Mouse (Mus musculus) embryonic facial prominence, embryonic 14.5 days (tissue): Measurements from ENCODE around the gene Odam. TPM values are rescaled to one million over a fixed set of nuclear protein-coding genes. Genes with fewer than 3 reads are reported as not detected.

Experiments
- ATAC-seq: fragments of 200-750 bp; cut with Nextera tagmentation; 2 replicates; pipeline ENCODE4 v1.8.0; 2017; ENCODE audit warnings: low read depth, moderate number of reproducible peaks, moderate TSS enrichment
- DNase-seq: peaks from one replicate; pipeline ENCODE4 v3.0.0-alpha.2; 2015; ENCODE audit warnings: low spot score
- H3K27ac ChIP-seq: fragments of 300-500 bp; sonication (generic); replicated peaks from 2 replicates; pipeline ENCODE4 v1.5.1; 2014; ENCODE audit warnings: low read depth, mild to moderate bottlenecking, low read length, moderate library complexity
- H3K27me3 ChIP-seq: fragments of 300-500 bp; sonication (generic); replicated peaks from 2 replicates; pipeline ENCODE4 v1.6.1; 2014; ENCODE audit warnings: low read length; ENCODE audit not compliant: control insufficient read depth, insufficient read depth
- H3K36me3 ChIP-seq: fragments of 300-500 bp; sonication (generic); 2 replicates; pipeline ENCODE4 v1.6.1; 2014; ENCODE audit warnings: low read length, mixed read lengths; ENCODE audit not compliant: control insufficient read depth, insufficient read depth
- H3K4me1 ChIP-seq: fragments of 300-500 bp; sonication (generic); 2 replicates; pipeline ENCODE4 v1.6.1; 2014; ENCODE audit warnings: antibody characterized with exemption, low read length; ENCODE audit not compliant: control insufficient read depth, insufficient read depth
- H3K4me2 ChIP-seq: fragments of 300-500 bp; sonication (generic); 2 replicates; pipeline ENCODE4 v1.6.1; 2014; ENCODE audit warnings: low read depth, mild to moderate bottlenecking, low read length, moderate library complexity, mixed read lengths
- H3K4me3 ChIP-seq: fragments of 300-500 bp; sonication (generic); 2 replicates; pipeline ENCODE4 v1.5.1; 2014; ENCODE audit warnings: low read depth, mild to moderate bottlenecking, low read length
- H3K9ac ChIP-seq: fragments of 300-500 bp; sonication (generic); 2 replicates; pipeline ENCODE4 v1.6.1; 2014; ENCODE audit warnings: low read depth, mild to moderate bottlenecking, low read length, moderate library complexity, mixed read lengths
- H3K9me3 ChIP-seq: fragments of 300-500 bp; sonication (generic); 2 replicates; pipeline ENCODE4 v1.6.1; 2016; ENCODE audit warnings: low read length; ENCODE audit not compliant: control insufficient read depth
- WGBS: fragments of 180-500 bp; shearing (Covaris S2); extraction: QIAGEN DNeasy Blood & Tissue Kit; methylation state at CpG from one replicate; pipeline ENCODE4 v1.1.7; 2014; 5-methylcytosine and 5-hydroxymethylcytosine counted together
- polyA plus RNA-seq: library from polyadenylated mRNA; unstranded; fragments of >200 nt; fragmentation: Nextera tagmentation; extraction: Ambion mirVana; gene quantifications from 2 replicates; pipeline ENCODE4 v1.2.1, GENCODE M21; 2014

The Odam gene
- polyA plus RNA-seq, result 0.51 and 1.7 TPM in 2 replicates

GRCm38 (mm10) chr5:87884729-87885128 is at the start of gene Odam:
TSS of gene Odam (plus strand) at chr5:87885029.
- Histone ChIP-seq H3K9ac (no peak within 1 kb of the TSS), H3K4me3 (no peak within 1 kb of the TSS), H3K27ac (no peak within 1 kb of the TSS), H3K27me3 (no peaks in the 10 kb centered on the region), H3K4me1 (no peaks in the 10 kb centered on the region), H3K4me2 (no peak within 1 kb of the TSS), H3K36me3 (no peaks in the 10 kb centered on the region), H3K9me3 (no peaks in the 10 kb centered on the region)
- 83% methylated on average over 1 of the region's 1 CpGs for WGBS
- ATAC-seq (no peak), DNase-seq (no peak)

- Histone ChIP-seq H3K4me1 (no peaks in the 10 kb centered on the region), H3K27ac (no peak overlapping the region), H3K9ac (no peak overlapping the region), H3K4me2 (no peak overlapping the region), H3K36me3 (no peaks in the 10 kb centered on the region), H3K4me3 (no peak overlapping the region), H3K9me3 (no peaks in the 10 kb centered on the region), H3K27me3 (no peaks in the 10 kb centered on the region)
- ATAC-seq (no peak), DNase-seq (no peak)
- 56% methylated on average over 3 of the region's 3 CpGs for WGBS
These were observed 29.6 kb upstream of the Odam start for GRCm38 (mm10) chr5:87855136-87855716.

- DNase-seq (peak; percentile 18), ATAC-seq (peak; percentile 33; the same call in 1 of the 2 replicates)
- Histone ChIP-seq H3K36me3 (no peaks in the 10 kb centered on the region), H3K27me3 (no peaks in the 10 kb centered on the region), H3K4me3 (no peak overlapping the region), H3K27ac (no peak overlapping the region), H3K9me3 (no peaks in the 10 kb centered on the region), H3K9ac (no peak overlapping the region), H3K4me1 (no peaks in the 10 kb centered on the region), H3K4me2 (no peak overlapping the region)
- WGBS, result 55% methylated on average over 2 of the region's 2 CpGs
These were observed 14.7 kb upstream of the Odam start for GRCm38 (mm10) chr5:87870084-87870483.

- no peaks in the 10 kb centered on the region for H3K4me1 ChIP-seq
- ATAC-seq (no peak), DNase-seq (no peak)
- H3K36me3 ChIP-seq, result no peaks in the 10 kb centered on the region
- H3K4me3 ChIP-seq, result no peak overlapping the region
- no peak overlapping the region for H3K9ac ChIP-seq
- H3K4me2 ChIP-seq, result no peak overlapping the region
- no peak overlapping the region for H3K27ac ChIP-seq
- H3K27me3 ChIP-seq, result no peaks in the 10 kb centered on the region
- no peaks in the 10 kb centered on the region for H3K9me3 ChIP-seq
- WGBS, result 32% methylated on average over 4 of the region's 4 CpGs
These were observed 13.4 kb upstream of the Odam start for GRCm38 (mm10) chr5:87871423-87871822.

- DNase-seq (no peak), ATAC-seq (no peak)
- Histone ChIP-seq H3K27ac (no peak within 1 kb of the TSS), H3K4me2 (no peak within 1 kb of the TSS), H3K36me3 (no peaks in the 10 kb centered on the region), H3K4me3 (no peak within 1 kb of the TSS), H3K9me3 (no peaks in the 10 kb centered on the region), H3K27me3 (no peaks in the 10 kb centered on the region), H3K4me1 (0 out of 2 replicates have a peak, but pooled peaks cover 3% of the 10 kb centered on the region), H3K9ac (no peak within 1 kb of the TSS)
- 19% methylated on average over 5 of the region's 5 CpGs for WGBS
These were observed 40.5 kb downstream of the Odam start, which contains the start of gene Csn3 for GRCm38 (mm10) chr5:87925372-87925771. TSS of gene Csn3 (plus strand) at chr5:87925579.

GRCm38 (mm10) chr5:87931603-87932002 is 46.8 kb downstream of the Odam start:
- 45% methylated on average over 1 of the region's 1 CpGs for WGBS

GRCm38 (mm10) chr5:87940752-87941151 is 55.9 kb downstream of the Odam start:
- Histone ChIP-seq H3K4me3 (no peak overlapping the region), H3K4me2 (no peak overlapping the region), H3K9me3 (no peaks in the 10 kb centered on the region), H3K27me3 (no peaks in the 10 kb centered on the region), H3K9ac (no peak overlapping the region), H3K4me1 (no peaks in the 10 kb centered on the region), H3K36me3 (no peaks in the 10 kb centered on the region), H3K27ac (no peak overlapping the region)
- ATAC-seq (no peak), DNase-seq (peak; percentile 20)
- WGBS, result 41% methylated on average over 3 of the region's 3 CpGs

More at GRCm38 (mm10) chr5:87931603-87932002, 46.8 kb downstream of the Odam start:
- ATAC-seq (peak; percentile 65; the same call in 1 of the 2 replicates), DNase-seq (no peak)
- Histone ChIP-seq H3K9ac (no peak overlapping the region), H3K4me2 (no peak overlapping the region), H3K9me3 (no peaks in the 10 kb centered on the region), H3K27me3 (no peaks in the 10 kb centered on the region), H3K36me3 (no peaks in the 10 kb centered on the region), H3K4me1 (no peaks in the 10 kb centered on the region), H3K27ac (no peak overlapping the region), H3K4me3 (no peak overlapping the region)

- Histone ChIP-seq H3K4me3 (no peak overlapping the region), H3K9ac (no peak overlapping the region), H3K9me3 (no peaks in the 10 kb centered on the region), H3K36me3 (no peaks in the 10 kb centered on the region), H3K27ac (no peak overlapping the region), H3K4me1 (no peaks in the 10 kb centered on the region), H3K27me3 (no peaks in the 10 kb centered on the region), H3K4me2 (no peak overlapping the region)
- no peak for ATAC-seq
- DNase-seq, result no peak
These were observed 57.7 kb downstream of the Odam start for GRCm38 (mm10) chr5:87942515-87942914.
